Mouse (Mus musculus) thymus, adult 18-20 months (tissue): ENCODE results near the gene Gm37240.

Source experiments
- DNase-seq, 2 experiments: peaks; one replicate each; pipeline ENCODE4 v3.0.0; 2022; ENCODE audit warnings: mixed read lengths in 2 of 2

Gene Gm37240

GRCm38 (mm10) chr3:84806206-84806605 lies 1081.1 kb downstream of the Gm37240 start:
- no peak for DNase-seq

GRCm38 (mm10) chr3:84804036-84804435 lies 1083.3 kb downstream of the Gm37240 start:
- no peak for DNase-seq

GRCm38 (mm10) chr3:84787914-84788313 lies 1099.4 kb downstream of the Gm37240 start:
- DNase-seq = no peak

GRCm38 (mm10) chr3:84776084-84776483 lies 1111.2 kb downstream of the Gm37240 start:
- DNase-seq = no peak

GRCm38 (mm10) chr3:84775577-84775976 lies 1111.7 kb downstream of the Gm37240 start:
- DNase-seq = no peak

- DNase-seq = no peak
Measured at GRCm38 (mm10) chr3:84775067-84775423, 1112.3 kb downstream of the Gm37240 start.

GRCm38 (mm10) chr3:84774246-84775066 lies 1112.9 kb downstream of the Gm37240 start:
- no peak for DNase-seq

GRCm38 (mm10) chr3:84771980-84772379 lies 1115.3 kb downstream of the Gm37240 start:
- no peak for DNase-seq

- no peak for DNase-seq
Measured at GRCm38 (mm10) chr3:84770518-84770917, 1116.8 kb downstream of the Gm37240 start.

- no peak for DNase-seq
Measured at GRCm38 (mm10) chr3:84769411-84769810, 1117.9 kb downstream of the Gm37240 start.

- DNase-seq = no peak
Measured at GRCm38 (mm10) chr3:84768940-84769339, 1118.4 kb downstream of the Gm37240 start.

GRCm38 (mm10) chr3:84753816-84754215 lies 1133.5 kb downstream of the Gm37240 start:
- DNase-seq = peak in 1 of 2 experiments; percentile 47

GRCm38 (mm10) chr3:84749222-84749621 lies 1138.1 kb downstream of the Gm37240 start:
- no peak for DNase-seq

- no peak for DNase-seq
Measured at GRCm38 (mm10) chr3:84748139-84748538, 1139.2 kb downstream of the Gm37240 start.

- DNase-seq = no peak
Measured at GRCm38 (mm10) chr3:84745537-84746189, 1141.7 kb downstream of the Gm37240 start.

- no peak for DNase-seq
Measured at GRCm38 (mm10) chr3:84744707-84745106, 1142.6 kb downstream of the Gm37240 start.

- no peak for DNase-seq
Measured at GRCm38 (mm10) chr3:84740050-84740596, 1147.2 kb downstream of the Gm37240 start.

- DNase-seq = no peak
Measured at GRCm38 (mm10) chr3:84737137-84737536, 1150.2 kb downstream of the Gm37240 start.

GRCm38 (mm10) chr3:84735716-84736115 lies 1151.6 kb downstream of the Gm37240 start:
- no peak for DNase-seq

- DNase-seq = no peak
Measured at GRCm38 (mm10) chr3:84732516-84732915, 1154.8 kb downstream of the Gm37240 start.

GRCm38 (mm10) chr3:84732016-84732502 lies 1155.3 kb downstream of the Gm37240 start:
- peak; percentile 60 to 71 for DNase-seq

- DNase-seq = no peak
Measured at GRCm38 (mm10) chr3:84731403-84732015, 1155.8 kb downstream of the Gm37240 start.

- DNase-seq = no peak
Measured at GRCm38 (mm10) chr3:84731003-84731402, 1156.3 kb downstream of the Gm37240 start.
